Mouse (Mus musculus) T-helper 2 cell (primary cell): ENCODE data around the gene Ccdc102a.

Source experiments
- in situ Hi-C: fragments of 300-600 bp; cut with MboI, MseI; formaldehyde crosslinking; loops from one replicate; pipeline ENCODE4 v1.15.1; 2025; ENCODE audit warnings: high pct_unique_total_duplicates

The Ccdc102a gene

GRCm38 (mm10) chr8:94917851-94918495, at the start of gene Ccdc102a:
Gene Ccdc102a (minus strand): TSS chr8:94918098.
- in situ Hi-C loops = no loop called here

DNA sequence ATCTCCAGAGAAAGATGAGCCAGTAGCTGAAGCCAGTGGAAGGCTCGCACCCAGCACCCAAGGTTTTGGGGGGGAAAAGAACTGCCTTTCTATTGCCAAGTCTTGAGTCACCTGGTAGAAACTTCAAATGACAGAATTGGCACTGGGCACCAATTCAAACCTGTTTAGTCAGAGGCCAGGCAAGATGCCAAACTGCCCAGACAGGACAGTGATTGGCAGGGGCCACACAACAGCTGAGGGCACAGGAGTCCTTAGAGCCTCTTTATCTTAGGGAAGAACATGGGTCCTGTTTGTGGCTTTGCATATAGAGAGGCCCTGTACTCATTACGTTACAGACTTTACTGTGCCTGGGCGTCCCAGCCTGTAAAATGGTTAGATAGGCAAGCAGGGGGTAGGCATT, 49.7 kb upstream of the Ccdc102a start:
- in situ Hi-C loops = no loop called here

DNA sequence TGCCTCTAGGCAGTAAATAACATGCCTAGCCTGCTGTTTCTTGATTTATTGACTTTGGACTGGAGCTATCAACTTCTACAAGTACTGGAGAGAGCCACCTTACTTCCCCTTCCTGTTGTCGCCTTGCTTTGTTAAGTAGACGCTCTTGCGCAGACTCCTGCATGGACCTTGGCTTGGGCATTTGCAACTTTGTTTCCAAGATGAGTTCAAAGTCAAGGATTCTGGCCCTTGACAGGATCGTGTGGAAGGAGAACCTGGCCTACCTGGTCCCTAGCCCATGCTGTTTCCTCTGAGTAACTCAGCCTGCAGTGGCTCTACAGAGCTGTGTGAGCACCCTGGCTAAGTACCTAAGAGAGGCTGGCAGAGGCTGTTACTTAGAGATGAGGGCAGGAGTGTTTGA, 49.2 kb upstream of the Ccdc102a start:
- in situ Hi-C loops = no loop called here

DNA sequence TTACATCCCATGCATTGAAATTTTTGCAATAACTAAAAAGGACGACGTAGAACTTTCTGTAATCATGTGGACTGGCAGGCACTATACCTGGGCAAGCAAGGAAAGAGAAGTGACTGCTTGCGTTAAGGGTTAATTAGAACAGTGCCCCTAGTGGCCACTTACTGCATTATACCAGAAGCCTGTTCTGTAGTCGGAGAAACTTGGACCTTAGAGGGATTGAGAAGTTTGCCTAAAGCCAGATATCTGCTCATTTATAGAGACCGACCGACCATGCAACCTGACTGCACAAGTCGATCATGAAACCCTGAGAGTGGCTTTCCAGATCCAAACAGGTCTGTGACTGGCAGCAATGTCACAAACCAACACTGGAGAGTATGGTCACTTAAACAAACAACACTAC, 48.7 kb upstream of the Ccdc102a start:
- in situ Hi-C loops = no loop called here

GRCm38 (mm10) chr8:94964828-94965227, 46.9 kb upstream of the Ccdc102a start:
- in situ Hi-C loops = no loop called here

DNA sequence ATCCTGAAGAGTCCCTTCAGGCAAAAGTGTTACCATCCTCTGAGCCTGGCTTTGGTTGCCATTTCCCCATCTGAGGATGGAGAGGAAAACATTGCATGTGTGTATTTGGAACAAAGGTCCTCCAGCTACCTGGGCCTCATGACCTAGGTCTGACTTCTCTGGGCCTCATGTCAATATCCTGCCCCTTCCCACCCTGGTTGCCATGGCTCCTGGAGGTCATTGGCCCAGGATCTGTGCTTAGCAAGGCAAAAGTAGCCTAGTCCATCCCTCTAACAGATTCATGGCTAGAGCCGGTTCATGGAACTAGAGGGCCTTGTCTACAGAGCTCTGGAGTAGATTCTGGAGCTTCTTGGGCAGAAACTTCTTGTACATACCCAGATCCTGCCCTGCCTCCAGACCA, 44.3 kb upstream of the Ccdc102a start:
- in situ Hi-C loops = no loop called here

DNA sequence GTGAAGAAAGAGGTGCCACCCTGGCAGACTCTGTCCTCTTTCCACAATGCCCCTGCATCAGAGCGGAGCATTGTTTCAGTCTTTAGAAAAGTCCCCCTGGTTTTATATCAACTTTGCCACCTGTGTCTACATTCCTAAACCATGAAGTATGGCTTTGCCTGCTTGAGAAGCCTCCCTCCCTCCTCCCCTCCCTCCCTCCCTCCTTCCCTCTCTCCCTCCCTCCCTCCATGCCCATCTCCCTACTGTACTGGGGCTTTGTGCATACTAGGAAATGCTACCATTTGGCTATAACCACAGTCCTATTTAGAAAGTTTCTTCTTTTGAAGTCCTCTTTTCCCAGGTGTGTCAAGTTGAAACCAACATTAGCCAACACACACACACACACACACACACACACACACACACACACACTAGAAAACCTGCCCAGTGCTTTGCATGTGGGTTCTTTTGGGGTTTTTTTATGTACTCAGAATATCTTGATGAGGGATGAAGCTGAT, 38.2 kb upstream of the Ccdc102a start:
- in situ Hi-C loops = no loop called here

DNA sequence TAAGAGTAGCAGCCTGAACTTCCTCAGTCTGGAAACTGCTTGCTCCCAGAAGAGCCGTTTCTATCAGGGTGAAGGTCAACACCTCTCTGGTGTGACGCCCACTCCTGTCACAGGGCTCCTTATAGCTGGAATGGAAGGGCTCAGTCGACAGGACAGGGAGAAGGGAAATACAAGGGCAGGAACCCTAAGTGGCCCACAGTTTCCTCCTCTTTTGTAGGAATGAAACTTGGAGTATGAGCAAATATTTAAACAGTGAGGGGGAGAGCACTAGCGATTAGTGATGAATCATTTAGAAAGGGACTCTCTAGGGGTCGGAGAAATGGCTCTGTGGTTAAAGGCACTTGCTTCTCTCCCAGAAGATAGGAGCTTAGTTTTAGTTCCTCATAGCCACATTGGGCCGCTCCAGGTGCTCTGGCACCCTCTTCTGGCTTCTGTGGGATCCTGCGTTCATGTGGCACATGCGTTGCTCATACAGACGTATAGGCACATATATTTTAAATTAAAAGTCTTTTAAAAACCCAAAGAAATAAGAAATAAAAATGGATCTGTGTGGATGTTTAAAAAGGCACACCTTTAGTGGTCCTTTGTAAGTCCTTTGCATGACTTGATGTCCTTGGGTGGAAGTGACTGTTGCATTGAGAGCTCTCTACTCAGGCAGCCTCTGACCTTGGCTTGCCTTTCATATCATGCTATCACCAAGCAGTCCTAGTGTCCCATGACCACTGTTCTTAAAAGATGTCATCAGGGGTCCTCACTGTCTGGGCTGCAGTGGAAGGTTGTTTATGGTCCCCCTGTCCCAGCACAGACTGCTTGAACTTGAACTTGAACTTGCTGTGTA, 37.2 kb upstream of the Ccdc102a start:
- in situ Hi-C loops = no loop called here

- in situ Hi-C loops = no loop called here
Measured at GRCm38 (mm10) chr8:94954368-94954737, 36.5 kb upstream of the Ccdc102a start.

DNA sequence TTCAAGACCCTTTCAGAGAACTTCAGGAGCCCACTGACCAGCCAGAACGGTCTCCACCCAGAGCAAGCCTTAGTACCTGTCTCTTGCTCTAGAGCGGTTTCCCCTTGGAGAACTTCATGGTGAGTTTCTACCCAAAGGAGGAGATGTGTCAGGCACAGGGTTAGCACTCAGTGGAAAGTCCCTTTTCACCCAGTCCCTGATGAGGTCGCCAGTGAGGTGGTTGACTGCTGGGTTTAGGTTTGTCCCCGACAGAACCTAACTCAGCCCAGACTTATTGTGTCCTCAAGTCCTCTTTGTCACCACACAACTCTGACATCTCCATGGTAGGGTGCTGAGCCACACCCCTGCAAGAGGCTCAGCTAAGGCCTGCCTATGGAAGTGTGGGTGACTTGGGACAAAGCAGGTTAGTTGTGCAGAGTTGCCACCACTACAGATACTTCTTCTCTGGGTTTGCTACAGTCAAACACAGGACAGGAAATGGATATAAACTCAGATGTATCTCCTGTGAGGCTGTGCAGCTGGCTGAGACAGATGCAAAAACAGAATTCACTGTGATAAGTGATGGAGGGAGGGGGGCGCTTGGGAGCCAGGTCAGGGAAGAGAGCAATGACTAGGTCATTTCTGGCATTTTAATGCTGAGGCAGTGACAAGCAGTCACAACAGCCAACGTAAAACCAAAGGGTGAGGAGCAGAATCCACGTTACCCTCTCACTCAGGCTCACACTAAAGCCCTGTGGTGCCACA, 35.9 kb upstream of the Ccdc102a start:
- in situ Hi-C loops = no loop called here

DNA sequence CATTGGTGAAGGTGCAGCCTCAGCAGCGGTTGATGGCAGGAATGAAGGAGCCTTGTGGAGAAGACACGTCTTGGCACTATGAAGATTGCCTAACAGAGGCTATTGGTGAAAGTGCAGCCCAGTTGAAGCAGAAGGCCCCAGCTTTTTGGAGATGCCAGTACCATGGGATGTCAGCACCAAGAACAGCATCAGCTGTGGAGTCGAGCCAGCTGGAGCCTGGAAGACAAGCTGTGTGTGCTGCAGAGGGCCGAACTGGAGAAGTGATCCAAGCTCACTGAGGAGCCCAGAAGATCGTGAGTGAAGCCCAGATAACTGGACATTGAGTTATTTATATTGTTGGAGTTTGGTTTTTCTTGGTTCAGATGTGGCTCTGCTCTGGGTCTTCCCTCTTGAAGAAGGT, 34.2 kb upstream of the Ccdc102a start:
- in situ Hi-C loops = no loop called here

- in situ Hi-C loops = no loop called here
Measured at GRCm38 (mm10) chr8:94950458-94950857, 32.6 kb upstream of the Ccdc102a start.

DNA sequence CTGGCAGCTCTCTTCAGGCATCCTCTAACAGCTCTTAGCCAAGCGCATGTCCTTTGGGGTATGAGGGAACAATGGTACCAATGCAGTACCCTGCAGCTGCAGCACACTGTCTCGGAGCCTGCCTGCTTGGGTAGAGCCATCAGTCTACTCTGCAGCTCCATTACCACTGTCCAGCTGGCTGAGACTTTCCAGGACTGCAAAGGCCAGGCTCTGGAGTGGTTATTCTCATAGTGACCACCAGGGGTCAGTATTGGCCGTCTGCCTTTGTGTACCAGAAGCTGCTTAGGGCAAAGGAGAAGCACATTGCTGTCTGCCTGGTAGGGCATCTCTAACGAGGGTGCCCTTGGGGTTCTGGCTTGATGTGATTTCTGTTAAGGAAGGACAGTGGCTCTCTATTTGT, 32.1 kb upstream of the Ccdc102a start:
- in situ Hi-C loops = no loop called here

GRCm38 (mm10) chr8:94949010-94949409, 31.1 kb upstream of the Ccdc102a start:
- in situ Hi-C loops = loop anchor here (5.0 kb wide), 1 partner anchor 253 kb away; the partner anchor contains the start of gene Kifc3

- in situ Hi-C loops = loop anchor here (5.0 kb wide), 1 partner anchor 254 kb away; the partner anchor contains the start of gene Kifc3
Measured at GRCm38 (mm10) chr8:94948421-94948820, 30.5 kb upstream of the Ccdc102a start.

DNA sequence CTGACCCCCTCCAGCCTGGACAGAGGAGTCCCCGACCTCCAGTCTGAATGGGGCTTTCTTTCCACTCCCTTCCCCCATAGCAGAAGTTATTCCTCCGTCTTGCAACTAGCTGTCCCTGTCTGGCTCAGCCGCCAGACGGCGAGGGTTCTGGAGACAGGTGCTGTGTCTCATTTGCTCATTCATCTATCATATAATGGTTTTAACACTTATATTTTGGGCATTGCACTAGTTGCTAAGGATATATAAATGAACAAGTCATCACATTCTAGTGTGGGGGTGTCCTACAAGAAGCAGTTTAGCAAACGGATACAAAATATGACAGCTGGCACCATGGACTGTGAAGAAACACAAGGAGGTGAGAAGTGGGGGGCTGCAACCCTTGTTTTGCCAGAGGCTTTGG, 27.3 kb upstream of the Ccdc102a start:
- in situ Hi-C loops = loop anchor here (5.0 kb wide), 1 partner anchor 257 kb away; the partner anchor contains the start of gene Kifc3

- in situ Hi-C loops = loop anchor here (5.0 kb wide), 1 partner anchor 55 kb away; no protein-coding TSS in a partner anchor
Measured at GRCm38 (mm10) chr8:94942566-94942965, 24.7 kb upstream of the Ccdc102a start.

DNA sequence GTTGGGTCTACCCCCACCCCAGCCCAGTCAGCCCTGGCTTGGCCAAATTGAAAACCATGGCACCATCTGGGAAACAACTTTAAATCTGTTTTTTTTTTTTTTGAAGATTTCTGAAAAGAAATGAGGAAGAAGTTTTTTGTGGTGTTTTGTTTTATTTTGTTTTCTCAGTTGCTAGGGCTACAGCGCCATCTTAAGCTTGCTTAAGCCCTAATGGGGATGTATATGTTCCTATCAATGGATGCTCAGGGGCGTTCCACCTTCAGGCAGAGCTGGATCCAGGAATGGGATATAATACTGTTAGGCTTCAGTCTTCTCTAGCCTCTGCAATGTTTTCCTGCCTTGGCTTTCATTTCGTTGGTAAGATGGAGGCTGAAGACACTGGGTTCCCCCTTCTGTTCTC, 17.3 kb upstream of the Ccdc102a start:
- in situ Hi-C loops = loop anchor here (10.0 kb wide), 1 partner anchor 380 kb away; no protein-coding TSS in a partner anchor

DNA sequence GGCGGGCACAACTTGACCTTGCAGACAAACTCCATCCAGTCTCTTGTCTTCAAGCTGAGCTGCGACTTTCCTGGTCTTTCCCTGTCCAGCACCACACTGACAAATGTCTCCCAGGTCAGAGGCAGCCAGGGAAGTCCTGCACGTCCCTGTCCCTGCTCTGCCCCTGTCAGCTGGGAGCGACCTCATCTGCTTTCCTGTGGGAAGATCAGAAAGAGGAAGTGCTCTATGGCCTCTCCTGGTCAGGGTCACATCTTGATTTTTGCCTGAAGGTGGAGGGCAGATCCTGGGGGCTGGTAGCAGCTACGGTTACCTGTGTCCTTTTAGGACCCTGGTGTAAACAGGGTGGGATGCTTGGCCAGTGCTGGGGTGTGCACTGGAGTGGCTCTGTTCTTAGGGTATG, 16.0 kb upstream of the Ccdc102a start:
- in situ Hi-C loops = loop anchor here (10.0 kb wide), 1 partner anchor 379 kb away; no protein-coding TSS in a partner anchor

- in situ Hi-C loops = no loop called here
Measured at GRCm38 (mm10) chr8:94928227-94928626, 10.3 kb upstream of the Ccdc102a start.

DNA sequence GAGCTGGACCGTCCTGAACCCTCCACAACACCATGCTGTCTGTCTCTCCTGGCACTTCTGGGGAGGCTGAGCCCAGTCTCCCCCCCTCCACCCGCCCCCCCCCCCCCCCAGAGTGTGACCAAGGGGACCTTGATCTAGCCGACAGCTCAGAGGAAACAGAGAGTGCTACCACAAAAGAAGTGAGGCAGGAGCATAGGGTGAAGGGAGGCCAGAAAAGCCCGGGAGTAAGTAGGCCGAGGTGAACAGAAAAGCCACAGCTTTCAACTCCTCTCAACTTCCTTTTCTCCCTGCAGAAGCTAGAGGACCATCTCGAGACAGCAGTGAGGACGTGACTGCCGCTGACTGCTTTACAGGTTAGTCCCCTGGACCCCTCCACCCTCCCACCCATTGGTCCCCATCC, 5.5 kb upstream of the Ccdc102a start, which contains the start of gene Adgrg5:
Gene Adgrg5, plus strand, starts transcription at position 290 of the 400 bp plus-strand sequence.
- in situ Hi-C loops = no loop called here

GRCm38 (mm10) chr8:94922602-94923001, 4.7 kb upstream of the Ccdc102a start:
- in situ Hi-C loops = no loop called here
